Mouse (Mus musculus): ENCODE measurements around the gene Ak8.

The Ak8 gene

DNA sequence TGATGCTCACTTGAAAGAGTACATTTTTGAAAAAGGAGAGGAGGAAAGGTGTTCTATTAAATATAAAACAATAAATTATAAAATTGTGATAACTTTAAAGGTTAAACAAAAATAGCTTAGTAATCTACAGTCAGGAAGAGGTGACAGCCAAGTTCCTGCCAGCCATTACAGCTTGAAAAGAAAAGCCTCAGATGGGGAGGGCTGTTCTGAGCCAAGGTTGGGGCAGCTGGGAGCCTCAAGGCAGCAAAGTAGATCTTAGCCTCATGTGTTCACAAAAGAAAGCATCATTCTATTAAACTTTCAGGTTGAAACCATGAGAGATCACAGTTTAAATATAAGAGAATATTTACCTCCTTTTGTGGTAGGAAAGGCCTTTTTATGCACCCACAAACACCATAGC, 30.7 kb downstream of the Ak8 start:
- DNase-seq (ENCODE audit: low spot score in 2 of 2): no peak

DNA sequence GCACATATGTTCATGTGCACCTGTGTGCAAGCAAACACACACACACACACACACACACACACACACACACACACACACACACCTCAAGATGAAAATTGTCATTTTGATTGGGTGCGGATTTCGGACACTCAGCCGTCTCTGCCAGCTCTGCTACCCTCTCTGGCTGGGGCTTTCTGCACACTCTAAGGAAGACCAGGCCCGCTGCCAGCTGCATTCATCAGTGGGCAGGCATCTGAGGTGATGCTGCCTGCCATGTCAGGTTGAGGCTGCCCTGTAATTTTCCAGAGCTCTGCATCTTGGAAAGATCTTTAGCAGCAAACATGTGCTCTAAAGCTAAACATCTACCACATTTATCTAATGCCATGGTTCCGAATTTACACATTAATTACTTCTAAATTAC, 37.1 kb downstream of the Ak8 start:
- DNase-seq (ENCODE audit: low spot score in 2 of 2): no peak

DNA sequence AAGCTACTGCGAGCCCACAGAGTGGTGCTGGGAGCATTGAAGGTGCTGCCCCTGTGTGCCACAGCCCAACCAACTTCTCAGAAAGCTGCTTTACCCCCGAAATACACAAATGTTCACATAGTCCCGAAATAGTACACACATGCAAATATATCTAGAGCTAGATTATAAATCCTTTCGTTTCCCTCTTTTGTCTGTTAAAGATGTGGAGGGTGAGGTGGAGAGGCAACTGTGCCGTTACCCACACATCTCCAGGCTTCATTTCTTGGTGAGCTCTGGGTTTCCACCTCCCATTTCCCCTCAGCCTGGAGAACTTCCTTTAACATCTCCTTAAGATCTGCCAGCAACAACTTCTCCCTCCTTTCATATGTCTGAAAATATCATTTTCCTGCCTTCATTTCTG, 40.2 kb downstream of the Ak8 start:
- DNase-seq (ENCODE audit: low spot score in 2 of 2): no peak

DNA sequence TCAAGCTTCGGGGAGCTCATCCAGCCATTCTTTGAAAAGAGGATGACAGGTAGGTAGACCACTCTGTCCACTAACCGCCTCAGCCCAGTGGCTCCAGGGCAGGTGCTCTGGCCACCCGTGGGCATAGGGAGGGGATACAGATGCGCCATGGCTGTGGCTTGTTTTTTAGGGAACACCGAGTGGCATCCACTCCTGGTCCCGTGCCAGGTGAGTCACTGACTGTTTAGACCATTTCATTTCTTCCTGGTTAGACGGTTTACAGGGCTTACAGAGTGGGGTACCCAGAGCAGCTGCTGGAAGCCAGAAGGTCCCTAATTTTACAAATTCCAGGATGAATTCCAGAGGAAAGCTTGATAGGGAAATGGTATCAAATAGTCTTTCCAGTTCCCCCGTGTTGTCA, 42.7 kb downstream of the Ak8 start:
- no peak for DNase-seq (ENCODE audit: low spot score in 2 of 2)

DNA sequence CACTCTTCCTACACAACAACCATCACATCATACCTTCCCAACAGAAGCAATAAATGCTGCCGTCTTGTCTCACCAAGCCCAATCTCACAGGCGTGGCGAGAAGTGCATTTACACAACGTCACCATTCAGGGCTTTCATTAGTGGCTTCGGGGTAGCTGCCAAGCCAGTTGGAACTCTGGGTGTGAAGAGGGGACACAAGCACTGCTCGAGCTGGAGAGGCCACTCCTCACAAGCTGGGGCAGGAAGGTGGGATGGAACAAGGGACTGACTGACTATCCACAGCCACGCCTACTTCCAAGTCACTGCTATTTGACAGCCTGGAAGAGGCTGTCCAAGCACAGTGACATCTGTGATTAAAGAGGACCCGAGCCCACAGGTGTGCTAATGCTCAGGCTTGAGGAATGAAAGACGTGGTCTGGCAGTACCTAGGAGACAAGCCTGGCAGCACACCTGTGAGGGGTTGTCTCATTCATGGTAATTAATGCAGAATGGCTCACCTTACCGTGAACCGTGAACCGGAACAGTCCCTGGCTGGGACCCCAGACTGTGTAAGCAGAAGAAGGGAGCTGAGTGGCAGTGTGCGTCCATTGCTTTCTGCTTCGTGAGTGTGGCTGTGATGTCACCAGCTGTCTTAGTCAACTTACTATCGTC, 46.8 kb downstream of the Ak8 start:
- no peak for DNase-seq (ENCODE audit: low spot score in 2 of 2)

DNA sequence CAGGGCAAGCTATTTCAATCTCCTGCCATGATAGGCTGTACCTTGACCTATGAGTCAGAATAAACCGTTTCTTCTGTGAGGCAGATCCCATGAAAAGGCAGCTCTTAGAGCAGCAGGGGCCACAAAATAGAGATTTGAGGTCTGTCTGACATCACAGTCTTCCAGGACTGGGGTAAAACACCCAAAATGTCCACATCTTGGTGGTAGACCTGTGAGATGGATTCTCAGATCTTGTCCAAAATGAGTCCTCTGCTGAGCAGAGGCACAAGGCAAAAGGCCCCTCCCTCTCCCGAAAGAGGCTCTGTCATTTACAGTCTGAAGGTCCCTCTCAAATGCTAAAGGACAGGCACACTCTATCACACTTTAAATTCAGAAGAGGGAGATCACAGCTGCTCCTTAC, 47.7 kb downstream of the Ak8 start:
- no peak for DNase-seq (ENCODE audit: low spot score in 2 of 2)

DNA sequence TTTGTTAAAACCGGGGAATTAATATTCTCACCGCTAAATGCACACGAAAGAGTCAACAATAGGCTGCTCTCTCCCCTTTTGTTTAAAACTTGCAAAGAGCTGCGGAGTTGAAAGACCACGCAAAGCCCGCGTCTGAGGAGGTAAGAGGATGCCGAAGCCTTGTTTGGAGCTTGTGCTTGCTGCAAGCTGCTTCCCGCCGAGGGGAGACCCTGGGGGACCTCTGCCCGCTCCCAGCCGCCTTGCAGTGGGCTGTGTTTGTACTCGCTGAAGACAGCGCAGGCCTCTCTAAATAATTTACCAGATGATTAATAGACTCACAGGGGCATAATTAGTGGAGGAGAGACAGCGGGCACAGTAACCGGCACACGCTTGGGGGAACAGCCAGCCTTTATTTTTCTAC, 51.2 kb downstream of the Ak8 start:
- DNase-seq (ENCODE audit: low spot score in 2 of 2): no peak

DNA sequence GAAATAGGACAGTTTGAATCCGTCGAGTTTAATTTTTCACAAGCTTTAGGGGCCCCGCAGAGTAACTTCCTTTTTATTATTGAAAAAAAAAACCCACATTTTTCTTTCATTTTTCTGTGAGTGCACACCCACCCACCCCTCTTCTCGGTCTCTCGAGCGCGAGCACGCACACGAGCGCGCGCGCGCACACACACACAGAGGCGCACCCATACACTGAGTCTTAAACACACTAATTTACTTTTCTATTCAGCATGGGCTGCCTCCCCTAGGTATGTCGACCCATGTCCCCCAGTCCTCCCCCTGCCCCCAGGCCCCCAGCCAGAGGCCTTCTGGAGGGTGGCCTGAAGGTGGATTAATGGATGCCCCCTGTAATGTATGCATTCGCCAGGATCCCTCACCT, 51.7 kb downstream of the Ak8 start:
- no peak for DNase-seq (ENCODE audit: low spot score in 2 of 2)

DNA sequence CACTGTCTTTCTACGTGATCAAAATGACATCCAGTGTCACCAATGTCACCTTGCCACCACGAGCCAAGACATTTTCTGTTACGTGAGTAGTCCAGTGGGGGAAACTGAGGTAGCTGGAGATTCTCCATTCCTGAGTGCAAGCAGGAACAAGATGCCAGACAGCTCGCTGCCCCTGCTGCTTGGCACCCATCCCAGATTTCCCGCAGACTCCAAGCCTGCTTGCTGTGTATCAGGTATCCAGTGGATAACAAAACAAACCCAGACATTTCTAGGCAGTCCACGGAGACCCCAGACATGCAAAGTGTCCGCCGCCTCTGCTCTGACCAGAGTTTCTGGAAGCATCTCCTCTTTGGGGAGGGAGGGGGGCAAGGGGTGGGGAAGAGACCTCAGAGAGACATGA, 52.4 kb downstream of the Ak8 start:
- no peak for DNase-seq (ENCODE audit: low spot score in 2 of 2)

DNA sequence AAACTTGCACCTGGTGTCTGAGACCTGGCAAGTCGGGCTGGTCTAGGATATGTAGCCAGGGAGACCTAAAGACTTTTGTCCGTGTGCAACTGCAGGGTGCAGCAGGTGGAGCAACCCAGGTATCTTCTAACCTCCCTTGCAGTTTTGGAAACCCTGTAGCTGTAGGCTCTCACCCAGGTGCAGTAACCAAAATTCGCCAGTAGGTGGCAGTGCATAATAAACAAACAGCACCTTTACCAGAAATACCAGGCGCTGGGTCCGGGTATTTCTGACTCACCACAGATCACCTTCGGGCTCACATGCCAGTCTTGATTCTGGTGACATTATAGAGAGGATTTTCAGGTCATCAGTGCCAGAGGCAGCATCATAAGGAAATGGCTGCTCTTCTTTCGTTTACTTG, 55.5 kb downstream of the Ak8 start:
- peak; percentile 51 to 72 for DNase-seq (ENCODE audit: low spot score in 2 of 2)

DNA sequence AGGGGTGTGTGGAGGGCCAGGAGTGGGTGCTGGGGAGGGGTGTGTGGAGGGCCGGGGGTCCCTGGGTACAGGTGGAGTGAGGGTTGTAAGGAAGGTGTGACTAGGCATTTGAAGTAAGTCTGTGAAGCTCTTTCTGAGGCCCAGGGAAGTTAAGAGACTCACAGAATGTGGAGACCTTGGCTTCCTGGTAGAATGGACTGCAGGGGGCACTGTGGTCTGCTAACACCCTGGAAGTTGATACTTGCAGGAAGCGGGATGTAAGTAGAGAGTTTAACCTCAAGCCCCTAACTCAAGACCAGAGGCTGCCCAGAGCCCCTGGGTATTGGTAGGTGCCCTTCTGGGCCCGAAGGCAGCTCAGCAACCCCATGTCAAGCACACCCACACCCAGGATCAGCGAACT, 56.2 kb downstream of the Ak8 start:
- peak in 1 of 2 experiments; percentile 21 for DNase-seq (ENCODE audit: low spot score in 2 of 2)

DNA sequence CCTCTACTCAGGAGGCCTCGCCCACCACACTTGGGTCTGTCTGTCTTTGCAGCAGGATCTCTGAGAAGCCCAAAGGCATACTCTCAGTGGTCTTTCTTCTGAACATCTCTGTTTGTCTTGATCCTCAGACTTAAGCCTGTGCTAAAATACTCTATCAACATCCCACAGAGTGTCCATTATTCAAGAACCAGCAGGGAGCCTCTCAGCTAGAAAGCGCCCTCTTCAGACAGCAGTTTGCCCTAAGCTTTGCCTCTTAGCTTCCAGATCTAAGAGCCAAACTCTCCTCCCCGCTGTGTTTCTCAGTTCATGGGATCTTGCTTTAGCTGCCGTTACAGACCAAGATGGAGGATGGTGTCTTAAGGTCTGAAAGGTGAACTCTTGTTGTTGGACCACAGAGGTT, 59.5 kb downstream of the Ak8 start:
- no peak for DNase-seq (ENCODE audit: low spot score in 2 of 2)

DNA sequence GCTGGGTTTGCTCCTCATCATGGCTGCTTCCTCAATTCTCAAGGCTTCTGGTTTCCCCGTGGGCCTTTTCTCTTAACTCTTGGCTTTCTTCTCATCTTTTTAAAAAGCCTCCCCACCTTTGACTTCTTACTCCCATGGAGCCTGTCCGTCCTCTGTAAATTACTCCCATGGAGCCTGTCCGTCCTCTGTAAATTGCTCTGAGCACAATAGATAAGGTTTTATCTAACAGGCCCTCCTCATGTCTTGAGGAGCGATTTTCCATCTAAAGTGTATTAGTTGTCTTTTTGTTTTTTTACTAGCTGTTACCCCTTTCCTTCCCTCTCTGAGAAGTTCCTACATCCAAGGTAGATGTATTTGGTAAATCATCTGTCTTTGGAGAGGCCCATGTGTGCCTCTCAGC, 66.6 kb downstream of the Ak8 start:
- DNase-seq (ENCODE audit: low spot score in 2 of 2): no peak

DNA sequence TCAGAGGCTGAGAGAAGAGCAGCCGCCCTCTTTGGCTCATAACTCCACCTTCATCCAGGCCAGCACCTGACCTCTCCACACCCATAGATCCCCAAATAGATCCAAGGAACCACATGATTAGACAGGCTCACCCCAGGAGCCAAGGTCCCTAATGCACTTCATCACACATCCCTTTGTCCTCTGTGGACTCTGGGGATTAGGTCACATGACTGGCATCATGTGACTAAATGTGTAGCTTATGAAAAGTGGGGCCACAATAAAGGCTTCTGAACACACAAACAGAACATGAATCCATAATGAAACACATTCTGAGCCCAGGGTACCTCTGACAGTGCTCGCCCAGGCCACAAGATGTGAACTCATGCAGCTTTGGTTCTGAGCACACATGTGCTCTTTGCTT, 67.1 kb downstream of the Ak8 start:
- DNase-seq (ENCODE audit: low spot score in 2 of 2): no peak

DNA sequence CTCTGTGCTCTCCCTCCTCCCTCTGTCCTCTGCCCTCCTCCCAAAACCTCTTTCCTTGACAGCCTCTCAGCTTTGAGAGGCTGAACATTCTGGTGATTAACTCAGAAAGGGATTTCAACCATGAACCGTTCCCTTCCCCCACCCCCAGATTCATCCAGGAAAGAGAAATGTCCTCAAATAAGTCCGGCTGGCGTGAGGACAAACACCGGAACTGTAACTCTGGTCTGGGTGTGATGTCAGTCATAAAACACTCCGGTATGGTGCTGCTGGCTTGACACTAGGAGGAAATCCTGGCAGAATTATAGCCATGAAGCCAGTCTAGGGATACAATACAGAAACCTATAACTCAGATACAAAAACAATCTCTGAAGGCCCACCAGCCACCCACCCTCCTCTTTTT, 70.7 kb downstream of the Ak8 start:
- DNase-seq (ENCODE audit: low spot score in 2 of 2): peak; percentile 4 to 18

DNA sequence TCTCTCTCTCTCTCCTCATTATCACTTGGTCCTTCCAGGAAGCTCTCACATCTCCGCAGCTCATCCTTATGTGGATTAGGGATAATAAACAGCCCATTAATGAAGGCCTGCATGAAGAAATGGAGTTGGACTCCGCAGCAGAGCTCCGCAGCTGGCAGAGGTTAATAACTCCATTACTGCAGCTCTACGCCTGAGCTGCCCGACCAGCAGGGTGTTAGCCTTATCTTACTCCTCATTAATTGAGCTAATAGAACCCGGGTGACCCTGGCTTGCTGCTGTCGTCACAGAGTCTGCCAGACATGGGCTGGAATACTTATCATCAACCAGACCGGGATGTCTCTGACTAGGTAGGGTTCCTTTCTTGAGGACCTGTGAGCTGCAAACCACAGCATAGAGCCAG, 74.1 kb downstream of the Ak8 start:
- no peak for DNase-seq (ENCODE audit: low spot score in 2 of 2)

DNA sequence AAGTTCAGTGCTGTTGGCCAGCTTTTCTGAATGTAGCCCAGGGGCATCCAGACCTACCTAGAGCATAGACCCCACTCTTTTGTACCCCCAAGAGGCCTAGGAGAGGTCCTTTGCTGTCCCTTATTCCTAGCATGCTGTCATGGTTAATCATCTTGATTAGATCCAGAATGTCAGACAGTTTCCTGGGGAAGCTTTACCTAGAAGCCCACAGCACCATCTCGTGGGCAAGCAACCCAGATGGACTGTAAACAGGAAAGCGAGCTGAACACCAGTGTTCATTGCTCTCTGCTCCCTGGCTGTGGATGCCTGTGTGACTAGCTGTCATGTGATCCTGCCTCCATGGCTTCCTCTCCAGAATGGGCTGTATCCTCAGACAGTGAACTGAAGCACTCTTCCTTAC, 76.8 kb downstream of the Ak8 start:
- no peak for DNase-seq (ENCODE audit: low spot score in 2 of 2)

DNA sequence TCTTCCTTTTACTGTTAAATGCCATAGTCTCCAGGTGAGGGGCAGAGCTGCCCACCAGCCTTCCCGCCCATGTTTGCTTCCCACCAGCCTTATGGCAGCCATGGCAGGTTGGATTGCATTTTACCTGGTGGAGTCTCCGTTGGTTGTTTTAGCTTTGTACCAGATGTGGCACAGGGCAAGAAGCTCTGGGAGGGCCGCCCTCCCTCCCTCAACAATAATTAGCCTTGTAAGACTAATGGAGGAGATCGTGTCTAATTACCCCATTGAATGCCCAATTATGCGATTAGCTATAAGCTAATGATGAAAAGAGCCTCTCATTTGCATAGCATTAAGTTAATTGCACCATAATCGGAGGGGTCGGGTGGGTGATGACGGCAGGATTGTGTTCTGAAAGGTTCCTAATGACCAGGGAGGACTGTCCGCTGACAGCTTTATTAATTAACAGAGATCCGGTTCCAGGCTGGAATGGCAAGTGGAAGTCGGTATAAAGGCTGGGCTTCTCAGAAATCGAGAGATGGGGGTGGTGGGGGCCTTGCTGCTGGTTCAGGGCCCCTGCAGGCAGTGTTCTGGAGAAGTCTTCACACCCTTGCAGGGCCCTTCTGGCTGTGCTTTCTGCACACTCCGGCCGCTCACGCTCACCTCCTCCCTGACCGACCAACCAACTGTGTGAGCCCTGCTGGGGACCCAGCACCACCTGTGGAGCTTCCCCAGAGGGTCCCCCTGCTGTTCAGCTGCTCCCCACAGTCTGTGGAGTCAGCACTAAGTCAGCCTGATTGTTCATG, 80.2 kb downstream of the Ak8 start:
- DNase-seq (ENCODE audit: low spot score in 2 of 2): no peak

DNA sequence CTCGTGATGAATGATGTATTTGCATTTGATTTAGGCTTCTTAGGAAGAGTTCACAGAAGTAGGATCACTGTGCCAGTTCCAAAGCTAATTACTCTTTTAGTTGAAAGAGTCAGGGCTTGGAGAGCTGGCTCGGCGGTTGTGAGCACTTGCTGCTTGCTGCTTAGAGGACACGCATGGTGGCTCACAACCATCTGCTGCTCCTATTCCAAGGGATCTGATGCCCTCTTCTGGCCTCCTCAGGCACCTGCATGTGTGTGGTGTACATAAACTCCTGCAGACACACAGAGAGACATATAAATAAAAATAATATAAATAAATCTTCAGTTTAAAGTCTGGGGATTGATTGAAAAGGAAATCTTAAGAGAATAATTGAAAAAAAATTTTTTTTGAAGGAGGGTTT, 81.3 kb downstream of the Ak8 start:
- no peak for DNase-seq (ENCODE audit: low spot score in 2 of 2)

DNA sequence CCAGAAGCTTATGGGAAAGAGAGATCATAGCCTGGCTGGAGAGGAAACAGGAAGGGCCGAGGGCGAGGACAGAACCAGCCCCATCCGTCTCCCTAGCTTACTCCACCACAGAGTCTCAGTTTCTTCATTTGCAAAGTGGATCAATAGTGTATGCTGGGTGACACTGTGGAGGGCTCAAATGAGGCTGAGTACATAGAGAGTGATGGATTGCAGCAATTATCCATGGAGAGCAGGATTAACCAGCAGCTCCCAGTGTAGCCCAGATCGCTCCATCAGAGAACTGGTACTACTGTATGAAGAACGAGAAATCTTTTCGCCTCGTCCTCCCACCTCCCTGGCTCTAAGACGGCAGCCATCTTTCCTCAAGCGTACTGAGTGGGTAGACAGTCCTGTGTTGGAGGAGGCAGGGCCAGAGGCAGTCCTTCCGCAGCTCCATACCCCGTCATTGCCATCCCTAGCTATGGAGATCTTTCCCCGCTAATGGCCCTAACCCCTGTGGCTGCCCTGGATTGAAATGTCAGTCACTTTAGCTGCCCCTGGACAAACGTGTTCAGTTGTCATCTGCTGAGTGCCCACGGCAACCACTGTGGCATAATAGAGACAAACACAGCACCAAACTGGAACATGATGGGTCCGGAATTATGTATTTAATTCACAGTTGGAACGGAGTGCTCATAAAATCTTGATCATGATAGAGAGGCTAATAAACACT, 86.5 kb downstream of the Ak8 start:
- DNase-seq (ENCODE audit: low spot score in 2 of 2): no peak

DNA sequence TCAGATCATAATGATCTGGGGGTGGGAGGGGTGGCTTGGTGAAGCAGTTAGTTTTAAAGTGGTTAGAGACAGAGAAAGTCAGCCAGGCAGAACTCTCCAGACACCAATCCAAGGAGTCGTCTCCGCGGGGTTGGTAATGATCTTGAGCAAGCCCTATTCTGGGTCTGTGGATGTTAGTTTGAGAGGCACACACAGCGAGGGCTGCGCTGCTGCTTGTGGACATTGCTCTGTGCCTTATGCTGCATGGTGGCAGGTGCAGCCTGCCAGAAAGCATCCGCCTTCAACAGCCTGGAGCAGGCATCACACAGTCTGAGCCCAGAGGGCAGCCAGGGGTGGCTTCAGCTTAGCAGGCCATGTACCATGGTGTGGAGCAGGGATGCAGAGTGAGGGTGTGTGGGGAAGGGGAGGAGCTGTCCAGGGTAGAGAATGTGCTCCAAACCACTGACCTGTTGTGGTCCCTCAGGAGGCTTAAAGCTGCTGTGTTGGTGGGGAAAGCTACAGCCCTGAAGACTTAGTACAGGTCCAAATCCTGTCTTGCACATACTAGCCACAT, 87.2 kb downstream of the Ak8 start:
- no peak for DNase-seq (ENCODE audit: low spot score in 2 of 2)

DNA sequence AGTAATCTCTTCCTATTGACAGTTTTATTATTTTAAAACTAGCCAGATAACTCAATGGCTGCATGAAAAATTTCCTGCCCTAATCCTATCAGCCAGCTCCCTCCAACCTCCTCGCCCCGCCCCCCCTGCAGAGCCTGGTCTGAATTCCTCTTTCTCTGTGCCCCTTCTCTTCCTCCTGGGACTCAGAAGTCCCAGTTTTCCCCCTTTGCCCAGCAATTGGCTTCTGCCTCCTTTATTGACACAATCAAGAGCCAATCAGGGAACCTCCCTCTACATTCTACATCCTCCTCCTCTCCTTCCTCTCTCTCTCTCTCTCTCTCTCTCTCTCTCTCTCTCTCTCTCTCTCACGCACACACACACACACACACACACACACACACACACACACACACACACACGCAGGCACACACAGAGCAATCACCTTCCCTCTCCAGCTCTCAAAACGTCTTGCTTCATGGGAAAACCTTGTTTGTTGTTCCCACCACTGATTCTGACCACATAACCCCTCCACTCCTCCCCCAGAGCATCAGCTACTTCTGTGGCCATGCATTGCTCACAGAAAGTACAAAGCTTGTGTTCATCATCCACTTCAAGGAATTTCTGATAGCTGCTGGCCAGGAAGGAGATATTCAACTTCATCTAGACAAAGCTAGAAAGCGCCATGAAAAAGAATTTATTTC, 93.1 kb downstream of the Ak8 start:
- peak; percentile 51 to 68 for DNase-seq (ENCODE audit: low spot score in 2 of 2)

Measured in heart, adult 9 months (tissue).